Mouse (Mus musculus) brain, embryonic 18.5 days (tissue): ENCODE measurements around the gene Olfr920.

Source experiments
- DNase-seq: peaks from one replicate; pipeline ENCODE4 v3.0.0-alpha.2; 2012; ENCODE audit warnings: low read depth, low spot score

Olfr920 gene

GRCm38 (mm10) chr9:38751999-38752398 lies at the start of gene Olfr920:
Gene Olfr920 (plus strand): TSS chr9:38752299.
- no peak for DNase-seq

- no peak for DNase-seq
These were observed 34.0 kb upstream of the Olfr920 start, which contains the start of gene Vwa5a for GRCm38 (mm10) chr9:38718102-38718501. Gene Vwa5a (plus strand): TSS chr9:38718268.

GRCm38 (mm10) chr9:38718927-38719441 lies 33.1 kb upstream of the Olfr920 start:
- no peak for DNase-seq

GRCm38 (mm10) chr9:38724044-38724443 lies 28.1 kb upstream of the Olfr920 start:
- no peak for DNase-seq

- no peak for DNase-seq
These were observed 23.9 kb upstream of the Olfr920 start for GRCm38 (mm10) chr9:38728218-38728617.

GRCm38 (mm10) chr9:38741408-38741807 lies 10.7 kb upstream of the Olfr920 start:
- DNase-seq, result no peak

GRCm38 (mm10) chr9:38744619-38745315 lies 7.3 kb upstream of the Olfr920 start:
- no peak for DNase-seq

GRCm38 (mm10) chr9:38772768-38773167 lies 20.7 kb downstream of the Olfr920 start, which contains the start of gene Olfr921:
Gene Olfr921 (plus strand): TSS chr9:38773068.
- no peak for DNase-seq

GRCm38 (mm10) chr9:38792689-38793088 lies 40.6 kb downstream of the Olfr920 start:
- DNase-seq, result no peak

- DNase-seq, result no peak
These were observed 53.6 kb downstream of the Olfr920 start for GRCm38 (mm10) chr9:38805696-38806095.
